In genomic region chr5:37383570-37383969, GRCm38 (mm10) we compare ENCODE assay signal across 13 mouse cellular contexts. TPM values are rescaled to one million over a fixed set of nuclear protein-coding genes. Genes with fewer than 3 reads are reported as not detected.
A peak's percentile ranks its signal among the peaks of the same experiment; 100 is the strongest.
DNase-seq lines count a peak whose midpoint lies in the region; ATAC-seq and TF ChIP-seq lines count a peak whose summit lies in the region.
"Had no signal": no experiment of that assay in that cellular context is flagged by ENCODE, and none has a peak within 500 bp of the region (broad histone marks: within the 10 kb centered on the region; RNA-seq: fewer than 3 reads in every experiment).

No protein-coding gene starts in this region.

- ATAC-seq in forebrain, postnatal 0 days, result no peak
- no peak for ATAC-seq in forebrain, embryonic 14.5 days
- ATAC-seq: forebrain, embryonic 15.5 days had no signal

- TF ChIP-seq CTCF in forebrain, postnatal 0 days (IDR thresholded peaks at IDR 0.05; ENCODE audit: low read depth), result peak; percentile 20; the same call in 1 of the 2 replicates

- H3K4me2 ChIP-seq in forebrain, postnatal 0 days (ENCODE audit: low read depth), result no peak overlapping the region
- no peak overlapping the region for H3K4me2 ChIP-seq in forebrain, embryonic 14.5 days (ENCODE audit: low read length)
- H3K4me2 ChIP-seq: forebrain, embryonic 15.5 days; midbrain, embryonic 11.5 days; neural tube, embryonic 12.5 days had no signal

- no peak overlapping the region for H3K27ac ChIP-seq in forebrain, postnatal 0 days (ENCODE audit: low read depth, low read length)
- H3K27ac ChIP-seq in forebrain, embryonic 14.5 days (ENCODE audit: low read depth, low read length), result no peak overlapping the region
- H3K27ac ChIP-seq: forebrain, embryonic 15.5 days; neural tube, embryonic 12.5 days had no signal

- no peak overlapping the region for H3K9ac ChIP-seq in forebrain, postnatal 0 days
- no peak overlapping the region for H3K9ac ChIP-seq in forebrain, embryonic 14.5 days (ENCODE audit: low read length)
- H3K9ac ChIP-seq: forebrain, embryonic 15.5 days; neural tube, embryonic 12.5 days had no signal

- H3K36me3 ChIP-seq in forebrain, postnatal 0 days (ENCODE audit: insufficient read depth), result no peaks in the 10 kb centered on the region
- H3K36me3 ChIP-seq in forebrain, embryonic 14.5 days (ENCODE audit: control insufficient read depth, insufficient read depth, low read length), result peaks cover 15% of the 10 kb centered on the region; the same call in 1 of the 2 replicates
- H3K36me3 ChIP-seq: forebrain, embryonic 15.5 days; neural tube, embryonic 12.5 days had no signal

- no peak for DNase-seq in forebrain, postnatal 0 days
- DNase-seq in forebrain, embryonic 14.5 days (ENCODE audit: low spot score), result no peak
- peak; percentile 9 to 56 for DNase-seq in kidney, postnatal 36 days
- no peak for DNase-seq in kidney, adult 8-10 months
- DNase-seq in thymus, postnatal 4 days, result peak; percentile 19
- DNase-seq in thymus, postnatal 25 days, result no peak
- DNase-seq in c-Kit-positive CD71-positive TER-119-positive erythroid progenitor cells, embryonic 14.5 days (ENCODE audit: low spot score), result no peak
- no peak for DNase-seq in MN1 (ENCODE audit: low spot score)
- DNase-seq: gastrocnemius, postnatal 36 days; retina, postnatal 1 day had no signal

- no peaks in the 10 kb centered on the region for H3K27me3 ChIP-seq in forebrain, postnatal 0 days (ENCODE audit: insufficient read depth, low read length)
- H3K27me3 ChIP-seq in forebrain, embryonic 14.5 days (replicated peaks; ENCODE audit: control insufficient read depth, insufficient read depth, low read length), result no peaks in the 10 kb centered on the region
- H3K27me3 ChIP-seq: forebrain, embryonic 15.5 days; neural tube, embryonic 12.5 days had no signal

- no peaks in the 10 kb centered on the region for H3K9me3 ChIP-seq in forebrain, postnatal 0 days (ENCODE audit: low read length)
- H3K9me3 ChIP-seq in forebrain, embryonic 14.5 days (replicated peaks; ENCODE audit: control insufficient read depth, low read length), result no peaks in the 10 kb centered on the region
- H3K9me3 ChIP-seq: forebrain, embryonic 15.5 days; neural tube, embryonic 12.5 days had no signal

- WGBS in forebrain, postnatal 0 days, result 87% methylated on average over 3 of the region's 3 CpGs
- 77% methylated on average over 3 of the region's 3 CpGs for WGBS in forebrain, embryonic 14.5 days

- no peaks in the 10 kb centered on the region for H3K4me1 ChIP-seq in forebrain, postnatal 0 days (ENCODE audit: insufficient read depth)
- no peaks in the 10 kb centered on the region for H3K4me1 ChIP-seq in forebrain, embryonic 14.5 days (ENCODE audit: control insufficient read depth, insufficient read depth, low read length)
- H3K4me1 ChIP-seq: forebrain, embryonic 15.5 days; neural tube, embryonic 12.5 days had no signal

- no peak overlapping the region for H3K4me3 ChIP-seq in forebrain, postnatal 0 days (ENCODE audit: low read depth, low read length)
- no peak overlapping the region for H3K4me3 ChIP-seq in forebrain, embryonic 14.5 days (ENCODE audit: low read depth, low read length)
- H3K4me3 ChIP-seq: forebrain, embryonic 15.5 days; neural tube, embryonic 12.5 days had no signal

RNA-seq across cellular contexts. Expression of gene Evc2, which starts 45.3 kb away (rescaled TPM):
- 2.8 and 4.8 TPM in 2 replicates for total RNA-seq in forebrain, postnatal 0 days (2014; rRNA removed)
- polyA plus RNA-seq in forebrain, postnatal 0 days (2015; fragmentation: Nextera tagmentation; extraction: Ambion mirVana), result 2.8 and 3.0 TPM in 2 replicates
- 4.0 and 4.5 TPM in 2 replicates for polyA plus RNA-seq in forebrain, embryonic 14.5 days (2014; fragmentation: Nextera tagmentation; extraction: Ambion mirVana)

RNA-seq across cellular contexts. Expression of gene Evc, which starts 46.9 kb away (rescaled TPM):
- total RNA-seq in forebrain, postnatal 0 days (2014; rRNA removed), result 8.5 and 9.9 TPM in 2 replicates
- polyA plus RNA-seq in forebrain, postnatal 0 days (2015; fragmentation: Nextera tagmentation; extraction: Ambion mirVana), result 2.3 and 2.4 TPM in 2 replicates
- polyA plus RNA-seq in forebrain, embryonic 14.5 days (2014; fragmentation: Nextera tagmentation; extraction: Ambion mirVana), result 4.3 and 5.1 TPM in 2 replicates

Comparison
In these comparisons a context has a peak if more than half of its experiments do, and no peak if none do; other contexts are left out.
1. DNase-seq: peak in kidney, postnatal 36 days (2 of 2) and thymus, postnatal 4 days (single experiment); none in forebrain, postnatal 0 days (single experiment), forebrain, embryonic 14.5 days (single experiment), kidney, adult 8-10 months (0 of 2), thymus, postnatal 25 days (single experiment), c-Kit-positive CD71-positive TER-119-positive erythroid progenitor cells, embryonic 14.5 days (single experiment) and MN1 (single experiment).